Mouse (Mus musculus) cortical plate, adult 2 months (tissue): ENCODE data around the gene Enthd1. TPM values are rescaled to one million over a fixed set of nuclear protein-coding genes. Genes with fewer than 3 reads are reported as not detected.

ENCODE experiments used
- H3K27ac ChIP-seq: fragments of 200-500 bp; 2 replicates; pipeline ENCODE4 v1.5.1; 2012; ENCODE audit warnings: low read length, control low read depth, inconsistent platforms; ENCODE audit not compliant: insufficient read depth
- H3K4me1 ChIP-seq: fragments of 200-500 bp; 2 replicates; pipeline ENCODE4 v1.6.1; 2011; ENCODE audit warnings: low read length; ENCODE audit not compliant: control insufficient read depth, insufficient read depth
- H3K4me3 ChIP-seq: fragments of 200-500 bp; 2 replicates; pipeline ENCODE4 v1.5.1; 2011; ENCODE audit warnings: mild to moderate bottlenecking, low read length, control low read depth; ENCODE audit not compliant: insufficient read depth
- CTCF ChIP-seq: fragments of 200-500 bp; IDR thresholded peaks from 2 replicates; pipeline ENCODE4 v1.5.1; 2011; ENCODE audit warnings: mild to moderate bottlenecking, control low read depth, low read length; ENCODE audit not compliant: insufficient read depth; ENCODE audit errors: extremely low read depth
- POLR2A ChIP-seq: fragments of 200-500 bp; IDR thresholded peaks from 2 replicates; pipeline ENCODE4 v1.6.1; 2011; ENCODE audit warnings: mild to moderate bottlenecking, low read length, control low read depth; ENCODE audit not compliant: insufficient read depth; ENCODE audit errors: extremely low read depth
- polyA plus RNA-seq: library from polyadenylated mRNA; depleted of rRNA; stranded (reverse); fragments of >200 nt; gene quantifications from 2 replicates; pipeline ENCODE4 v1.2.3, GENCODE M21; 2012

Gene Enthd1
- polyA plus RNA-seq, 1 experiment, result not detected

- H3K27ac ChIP-seq, result no peak overlapping the region
- H3K4me1 ChIP-seq, result peaks cover 4% of the 10 kb centered on the region
- TF ChIP-seq POLR2A (no peak), CTCF (no peak)
- no peak overlapping the region for H3K4me3 ChIP-seq
These were observed 73.5 kb downstream of the Enthd1 start for GRCm38 (mm10) chr15:80491505-80491904.

DNA sequence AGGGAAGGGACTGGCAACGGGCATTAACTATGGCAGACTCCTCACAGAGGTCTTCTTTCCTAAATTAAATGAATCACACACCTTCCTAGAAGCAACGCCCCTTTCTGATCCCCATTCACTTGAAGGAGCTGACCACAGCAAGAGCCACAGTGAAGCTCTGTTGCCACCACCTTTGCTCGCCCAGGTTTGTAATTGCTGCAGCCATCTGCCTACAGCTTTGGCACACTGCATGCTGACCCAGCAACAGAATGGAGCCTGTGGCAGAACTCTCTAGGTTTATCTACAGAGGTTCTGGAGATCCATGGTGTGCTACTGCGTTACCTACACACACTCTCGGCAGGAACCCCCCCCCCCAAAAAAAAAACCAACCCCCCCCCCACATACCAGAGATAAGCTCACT is 74.8 kb downstream of the Enthd1 start:
- no peak overlapping the region for H3K4me3 ChIP-seq
- TF ChIP-seq POLR2A (no peak), CTCF (no peak)
- H3K4me1 ChIP-seq, result peaks cover 4% of the 10 kb centered on the region
- H3K27ac ChIP-seq, result no peak overlapping the region

DNA sequence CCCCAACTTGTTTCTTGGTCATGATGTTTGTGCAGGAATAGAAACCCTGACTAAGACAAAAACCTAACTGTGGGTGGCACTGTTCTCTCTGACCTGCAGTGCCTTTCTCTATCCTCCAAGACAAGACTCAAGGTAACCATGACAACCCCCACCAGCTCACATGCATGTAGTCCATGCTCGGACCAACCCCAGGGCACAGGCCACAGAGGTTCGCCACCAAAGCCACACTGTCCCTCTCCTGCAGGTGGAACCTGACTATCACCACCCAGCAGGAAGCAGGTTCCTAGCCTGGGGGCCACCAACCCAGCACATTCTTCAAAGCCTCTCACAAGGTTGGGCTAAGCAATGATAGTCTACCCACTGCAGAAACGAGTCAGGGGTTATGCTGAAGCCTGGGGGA is 76.3 kb downstream of the Enthd1 start:
- Histone ChIP-seq H3K4me3 (no peak overlapping the region), H3K4me1 (peaks cover 4% of the 10 kb centered on the region), H3K27ac (no peak overlapping the region)
- TF ChIP-seq CTCF (no peak), POLR2A (no peak)

DNA sequence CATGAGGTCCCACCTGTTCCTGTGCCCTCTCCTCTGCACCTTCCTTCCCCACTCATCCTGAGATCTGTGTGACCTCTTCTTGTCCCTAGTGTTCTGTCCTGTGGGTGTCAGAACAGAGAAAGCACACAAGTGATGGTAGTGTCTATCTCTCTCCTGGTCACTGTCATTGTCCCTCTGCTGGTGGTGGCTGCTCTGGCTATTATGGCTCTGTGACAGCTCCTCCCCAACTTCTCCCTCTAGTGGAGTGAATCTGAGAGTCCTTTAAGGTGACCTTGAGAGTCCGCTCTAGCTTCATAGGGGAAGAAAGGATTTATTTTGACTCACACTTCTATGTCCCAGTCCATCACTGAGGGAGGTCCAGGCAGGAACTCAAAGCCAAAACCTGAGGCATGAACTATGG is 79.4 kb downstream of the Enthd1 start:
- peaks cover 6% of the 10 kb centered on the region for H3K4me1 ChIP-seq
- no peak overlapping the region for H3K4me3 ChIP-seq
- H3K27ac ChIP-seq, result no peak overlapping the region
- no peak for TF ChIP-seq POLR2A
- TF ChIP-seq CTCF, result no peak

GRCm38 (mm10) chr15:80483041-80483705 is 81.8 kb downstream of the Enthd1 start:
- TF ChIP-seq CTCF (no peak), POLR2A (no peak)

DNA sequence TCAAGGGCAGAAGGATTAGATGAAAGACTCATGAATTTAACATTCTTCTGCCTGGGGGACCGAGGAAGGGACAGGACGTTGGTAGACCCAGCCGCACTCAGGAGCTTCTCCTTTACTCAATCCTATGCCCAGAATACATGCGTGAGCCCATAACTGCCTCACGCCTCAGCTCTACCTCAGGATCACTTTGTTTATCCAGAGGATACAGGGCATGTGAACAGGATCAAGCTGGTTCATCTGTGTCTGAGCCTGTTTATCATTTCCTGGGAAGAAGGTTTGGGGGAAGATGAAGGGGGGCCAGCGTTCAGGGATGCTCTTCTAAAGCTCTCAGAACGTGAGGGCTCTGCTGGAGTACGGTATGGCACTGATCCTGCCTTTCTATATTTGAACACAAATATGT is 82.6 kb downstream of the Enthd1 start:
- H3K4me1 ChIP-seq, result peaks cover 5% of the 10 kb centered on the region
- no peak for TF ChIP-seq CTCF
- TF ChIP-seq POLR2A, result no peak
- H3K4me3 ChIP-seq, result no peak overlapping the region
- no peak overlapping the region for H3K27ac ChIP-seq

More at GRCm38 (mm10) chr15:80483041-80483705, 81.8 kb downstream of the Enthd1 start:
- no peak overlapping the region for H3K27ac ChIP-seq
- peaks cover 7% of the 10 kb centered on the region for H3K4me1 ChIP-seq
- no peak overlapping the region for H3K4me3 ChIP-seq

GRCm38 (mm10) chr15:80474429-80475002 is 90.4 kb downstream of the Enthd1 start:
- Histone ChIP-seq H3K4me3 (no peak overlapping the region), H3K27ac (peak overlapping the region; percentile 48), H3K4me1 (peaks cover 7% of the 10 kb centered on the region)
- TF ChIP-seq CTCF (no peak), POLR2A (no peak)

DNA sequence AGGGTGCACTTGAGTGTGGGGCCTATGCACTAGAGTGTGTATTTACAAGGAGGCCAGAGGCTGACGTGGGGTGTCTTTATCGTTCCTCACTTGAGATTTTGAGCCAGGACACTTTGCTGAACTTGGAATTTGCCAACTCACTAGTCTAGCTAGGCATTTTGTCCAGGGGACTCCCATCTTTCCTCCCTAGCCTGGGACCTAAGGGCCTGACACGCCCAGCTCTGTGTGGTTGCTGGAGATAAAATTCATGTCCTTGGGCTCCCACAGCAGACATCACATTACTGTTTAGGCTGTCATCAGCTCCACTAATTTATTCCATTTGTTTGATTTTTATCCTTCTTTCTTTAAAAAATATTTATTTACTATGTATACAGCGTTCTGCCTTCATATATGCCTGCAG is 97.1 kb downstream of the Enthd1 start:
- TF ChIP-seq POLR2A (no peak), CTCF (no peak)
- Histone ChIP-seq H3K4me1 (no peaks in the 10 kb centered on the region), H3K27ac (no peak overlapping the region), H3K4me3 (no peak overlapping the region)

DNA sequence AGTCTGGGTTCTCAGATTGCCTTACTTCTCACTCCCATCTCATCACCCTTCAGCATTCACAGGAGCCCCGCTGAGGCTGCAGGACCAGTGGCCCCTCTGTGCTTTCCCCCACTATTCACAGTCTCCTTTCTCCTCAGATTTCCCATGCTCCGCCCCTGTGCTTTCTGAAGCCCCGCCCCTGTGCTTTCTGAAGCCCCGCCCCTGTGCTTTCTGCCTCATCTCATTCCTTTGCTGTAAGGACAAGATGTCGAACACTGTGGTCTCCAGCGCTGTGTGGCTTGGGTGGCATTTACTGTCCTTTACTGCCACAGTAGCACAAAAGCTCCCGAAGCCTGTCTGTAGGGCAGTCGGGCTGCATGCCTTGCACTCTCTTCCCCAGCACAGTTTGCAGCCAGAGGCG is 102.8 kb downstream of the Enthd1 start:
- Histone ChIP-seq H3K27ac (no peak overlapping the region), H3K4me3 (no peak overlapping the region), H3K4me1 (no peaks in the 10 kb centered on the region)
- TF ChIP-seq CTCF (no peak), POLR2A (no peak)

DNA sequence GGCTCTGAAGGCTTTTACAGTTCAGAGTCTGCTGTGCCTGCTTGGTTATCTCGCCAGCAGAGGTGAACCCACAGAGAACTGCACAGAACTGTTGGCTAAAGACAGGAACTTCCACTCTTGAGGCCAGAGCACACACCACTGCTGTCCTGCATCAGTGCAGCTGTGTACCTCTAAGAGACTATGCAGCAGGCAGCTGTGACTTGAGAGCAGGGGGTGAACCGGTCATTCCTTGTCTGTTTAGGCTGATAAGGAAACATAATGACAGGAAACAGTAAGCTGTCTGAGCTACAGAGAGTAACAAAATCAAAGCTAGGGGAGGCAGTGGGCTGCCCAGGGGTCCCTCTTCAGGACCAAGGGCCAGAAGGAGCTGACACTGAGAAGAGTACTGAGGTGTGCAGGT is 103.5 kb downstream of the Enthd1 start:
- Histone ChIP-seq H3K4me1 (no peaks in the 10 kb centered on the region), H3K4me3 (no peak overlapping the region), H3K27ac (no peak overlapping the region)
- TF ChIP-seq POLR2A (no peak), CTCF (no peak)
